Mouse (Mus musculus): ENCODE data around the gene Rexo1. TPM values are rescaled to one million over a fixed set of nuclear protein-coding genes. Genes with fewer than 3 reads are reported as not detected.

Rexo1 gene
- polyA plus RNA-seq, 1 experiment from 2014 or later = 33.9 TPM

DNA sequence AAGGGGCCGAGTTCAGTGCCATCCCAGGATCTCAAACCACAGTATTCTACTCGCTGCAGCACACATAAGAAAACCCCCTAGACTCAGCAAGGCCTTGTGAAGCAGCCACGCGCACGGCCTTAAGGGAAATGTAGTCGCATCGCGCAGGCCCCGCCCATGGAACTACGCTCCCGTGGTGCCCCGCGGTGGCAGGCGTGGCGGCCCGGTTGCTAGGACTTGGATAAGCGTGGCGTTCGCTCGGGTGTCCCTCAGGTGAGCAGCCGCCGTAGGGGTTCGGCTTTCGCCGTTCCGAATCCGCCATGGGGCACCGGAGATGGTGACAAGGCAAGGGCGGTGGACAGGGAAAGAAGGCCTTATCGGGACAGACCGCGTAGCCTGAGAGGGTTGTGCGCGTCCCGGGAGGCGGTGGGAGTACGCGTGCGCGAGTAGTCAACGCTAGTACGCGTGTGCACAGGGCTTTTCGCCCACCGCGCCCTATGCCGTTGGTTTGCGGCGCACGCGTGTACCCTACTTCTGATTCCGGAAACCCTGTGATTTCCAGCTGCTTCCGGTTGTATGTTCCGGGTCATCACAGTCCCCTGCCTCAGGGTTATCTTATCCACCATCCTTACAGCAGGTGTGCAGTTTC, 41.5 kb upstream of the Rexo1 start, which contains the start of the genes Scamp4 and Adat3:
Gene Scamp4, plus strand, starts transcription at position 175 of the 628 bp plus-strand sequence.
Gene Adat3, plus strand, starts transcription at position 183 of the 628 bp plus-strand sequence.
- Histone ChIP-seq H3K27ac (peak within 1 kb of the TSS; percentile 90), H3K9ac (peak within 1 kb of the TSS; percentile 50), H3K4me3 (peak within 1 kb of the TSS; percentile 70), H3K4me1 (peaks cover 19% of the 10 kb centered on the region), H3K9me3 (no peaks in the 10 kb centered on the region), H3K4me2 (peak within 1 kb of the TSS; percentile 69), H3K36me3 (replicated peaks) (peaks cover 13% of the 10 kb centered on the region; the same call in 1 of the 2 replicates), H3K27me3 (replicated peaks) (no peaks in the 10 kb centered on the region)
- ATAC-seq (replicated peaks) = peak; percentile 95
- WGBS = under 1% methylated on average over 54 of the region's 54 CpGs

DNA sequence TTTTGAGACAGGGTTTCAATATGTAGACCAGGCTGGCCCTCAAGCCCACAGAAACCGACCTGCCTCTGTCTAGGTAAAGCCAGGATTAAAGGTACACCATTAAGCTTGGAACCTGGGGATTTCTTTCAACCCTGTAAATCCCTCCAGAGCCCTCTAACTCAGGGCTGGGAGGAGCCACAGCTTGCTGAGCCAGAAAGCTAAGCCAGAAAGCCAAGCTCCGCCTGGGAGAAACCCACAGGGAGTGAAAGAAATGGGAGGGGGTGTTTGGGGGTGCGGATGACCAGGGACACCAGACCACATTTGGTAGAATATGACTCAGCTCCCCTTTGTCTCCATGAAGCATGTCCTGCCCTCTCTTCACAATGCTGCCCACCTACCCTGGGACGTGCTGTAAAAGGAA, 35.0 kb upstream of the Rexo1 start:
- no peak overlapping the region for H3K4me2 ChIP-seq
- no peaks in the 10 kb centered on the region for H3K4me1 ChIP-seq
- H3K27ac ChIP-seq = no peak overlapping the region
- no peaks in the 10 kb centered on the region for H3K9me3 ChIP-seq
- H3K36me3 ChIP-seq (replicated peaks) = no peaks in the 10 kb centered on the region
- 42% methylated on average over 4 of the region's 4 CpGs for WGBS
- ATAC-seq (replicated peaks) = no peak
- no peak overlapping the region for H3K4me3 ChIP-seq
- no peaks in the 10 kb centered on the region for H3K27me3 ChIP-seq (replicated peaks)
- no peak overlapping the region for H3K9ac ChIP-seq

DNA sequence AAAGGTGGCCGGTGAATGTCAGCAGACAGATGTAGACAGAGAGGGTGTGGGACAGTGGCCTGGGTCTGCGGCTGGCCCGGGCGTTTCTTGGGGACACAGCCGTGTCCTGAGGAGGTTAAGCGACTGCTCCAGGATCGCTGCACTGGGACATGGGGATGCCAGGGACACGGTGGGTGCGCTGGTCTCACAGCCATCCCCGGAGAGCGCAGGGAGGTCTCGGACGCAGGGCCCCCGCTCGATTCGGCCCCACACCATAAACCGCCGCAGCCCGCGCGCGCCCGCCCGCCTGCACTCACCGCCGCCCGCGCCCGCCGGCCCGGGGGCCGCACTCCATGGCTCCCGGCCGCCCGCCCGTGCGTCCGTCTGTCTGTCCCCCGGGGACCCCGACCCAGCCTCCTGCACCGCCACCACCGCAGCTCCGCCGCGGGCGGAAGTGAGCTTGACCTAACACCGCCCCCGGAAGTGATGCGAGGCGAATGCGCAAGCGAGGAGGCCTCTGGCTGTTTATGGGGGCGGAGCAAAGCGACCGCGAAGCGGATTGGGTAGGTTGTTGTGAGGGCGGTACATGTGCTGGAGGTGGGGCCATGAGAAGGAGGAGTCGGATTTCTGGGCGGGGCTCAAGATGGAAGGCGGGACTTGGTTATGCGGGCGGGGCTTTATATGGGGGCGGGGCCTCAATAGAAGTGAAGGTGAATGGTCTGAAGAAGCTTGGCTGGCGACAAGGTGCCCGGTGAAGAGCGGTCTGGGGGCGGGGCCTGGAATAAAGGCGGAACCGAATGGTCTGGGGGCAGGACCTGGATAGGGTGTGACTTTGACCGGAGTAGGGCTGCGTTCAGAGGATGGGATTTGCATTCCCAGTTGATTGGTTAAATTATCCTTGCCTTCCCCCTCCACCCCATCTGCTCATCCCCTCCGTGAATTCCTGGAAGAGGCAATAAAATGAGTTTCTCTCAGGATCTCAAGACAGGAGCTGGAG, 28.8 kb upstream of the Rexo1 start, which contains the start of gene Abhd17a:
Gene Abhd17a, minus strand, starts transcription at position 463 of the 976 bp plus-strand sequence.
- under 1% methylated on average over 71 of the region's 73 CpGs for WGBS
- Histone ChIP-seq H3K36me3 (replicated peaks) (no peaks in the 10 kb centered on the region), H3K27ac (peak within 1 kb of the TSS; percentile 75), H3K9ac (peak within 1 kb of the TSS; percentile 89), H3K4me3 (peak within 1 kb of the TSS; percentile 89), H3K4me2 (peak within 1 kb of the TSS; percentile 98), H3K9me3 (no peaks in the 10 kb centered on the region), H3K27me3 (replicated peaks) (no peaks in the 10 kb centered on the region), H3K4me1 (peaks cover 26% of the 10 kb centered on the region)
- ATAC-seq (replicated peaks) = peak; percentile 97

GRCm38 (mm10) chr10:80589127-80589878, 27.9 kb upstream of the Rexo1 start:
- H3K27ac ChIP-seq = peak overlapping the region; percentile 75
- 21% methylated on average over 12 of the region's 12 CpGs for WGBS
- no peaks in the 10 kb centered on the region for H3K36me3 ChIP-seq (replicated peaks)
- H3K4me1 ChIP-seq = peaks cover 26% of the 10 kb centered on the region
- ATAC-seq (replicated peaks) = peak; percentile 7
- H3K4me2 ChIP-seq = peak overlapping the region; percentile 98
- H3K9ac ChIP-seq = peak overlapping the region; percentile 89
- H3K9me3 ChIP-seq = no peaks in the 10 kb centered on the region
- H3K4me3 ChIP-seq = peak overlapping the region; percentile 89
- H3K27me3 ChIP-seq (replicated peaks) = no peaks in the 10 kb centered on the region

GRCm38 (mm10) chr10:80587305-80587657, 25.9 kb upstream of the Rexo1 start:
- WGBS = 33% methylated on average over 4 of the region's 4 CpGs
- H3K4me2 ChIP-seq = no peak overlapping the region
- H3K9ac ChIP-seq = no peak overlapping the region
- H3K27me3 ChIP-seq (replicated peaks) = no peaks in the 10 kb centered on the region
- no peaks in the 10 kb centered on the region for H3K9me3 ChIP-seq
- no peak for ATAC-seq (replicated peaks)
- H3K27ac ChIP-seq = no peak overlapping the region
- no peak overlapping the region for H3K4me3 ChIP-seq
- peaks cover 26% of the 10 kb centered on the region for H3K4me1 ChIP-seq
- H3K36me3 ChIP-seq (replicated peaks) = no peaks in the 10 kb centered on the region

DNA sequence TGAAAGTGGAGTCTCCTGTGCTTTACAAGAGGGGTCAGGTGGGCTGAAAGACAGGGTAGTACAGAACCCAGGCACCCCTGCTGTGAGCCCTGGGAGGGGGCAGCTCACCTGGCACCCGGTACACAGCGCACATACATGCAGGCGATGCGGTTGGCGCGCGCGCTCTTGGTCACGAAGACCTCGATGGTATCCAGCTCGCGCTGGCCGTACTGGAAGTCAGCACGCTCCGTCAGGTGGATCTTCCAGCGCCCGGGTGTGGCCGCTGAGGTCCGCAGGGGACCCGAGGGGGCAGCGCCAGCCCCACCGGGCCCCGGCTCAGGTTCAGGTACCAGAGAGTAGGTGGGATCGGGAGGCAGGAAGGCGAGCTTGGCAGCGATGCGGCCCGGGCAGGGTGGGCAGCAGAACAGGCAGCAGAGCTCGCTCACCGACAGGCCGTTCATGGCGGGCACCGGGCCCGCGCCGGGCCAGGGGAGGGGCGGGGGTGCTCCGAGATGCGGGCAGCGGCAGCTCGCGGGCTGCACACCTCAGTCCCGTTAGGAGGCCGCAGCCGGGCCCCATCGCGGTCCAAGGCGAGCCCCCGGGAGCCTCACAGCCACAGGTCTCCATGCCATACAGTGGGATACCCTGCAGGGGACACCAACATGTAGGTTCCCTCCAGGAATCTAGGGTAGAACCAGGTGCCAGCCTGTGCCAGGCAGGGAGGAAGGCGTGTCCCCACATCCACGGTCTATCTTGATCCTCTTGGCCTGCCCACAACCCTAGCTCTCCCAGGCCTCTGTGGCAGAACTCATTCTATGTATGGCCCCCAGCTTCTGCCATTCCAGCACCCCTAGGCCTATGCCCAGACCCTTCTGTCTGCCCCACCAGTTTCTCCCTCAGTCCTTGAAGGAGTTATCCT, 25.3 kb upstream of the Rexo1 start:
- H3K27ac ChIP-seq = no peak overlapping the region
- H3K36me3 ChIP-seq (replicated peaks) = no peaks in the 10 kb centered on the region
- H3K4me1 ChIP-seq = peaks cover 26% of the 10 kb centered on the region
- no peak for ATAC-seq (replicated peaks)
- no peak overlapping the region for H3K4me2 ChIP-seq
- no peak overlapping the region for H3K4me3 ChIP-seq
- no peak overlapping the region for H3K9ac ChIP-seq
- H3K27me3 ChIP-seq (replicated peaks) = no peaks in the 10 kb centered on the region
- no peaks in the 10 kb centered on the region for H3K9me3 ChIP-seq
- 95% methylated on average over 50 of the region's 51 CpGs for WGBS

DNA sequence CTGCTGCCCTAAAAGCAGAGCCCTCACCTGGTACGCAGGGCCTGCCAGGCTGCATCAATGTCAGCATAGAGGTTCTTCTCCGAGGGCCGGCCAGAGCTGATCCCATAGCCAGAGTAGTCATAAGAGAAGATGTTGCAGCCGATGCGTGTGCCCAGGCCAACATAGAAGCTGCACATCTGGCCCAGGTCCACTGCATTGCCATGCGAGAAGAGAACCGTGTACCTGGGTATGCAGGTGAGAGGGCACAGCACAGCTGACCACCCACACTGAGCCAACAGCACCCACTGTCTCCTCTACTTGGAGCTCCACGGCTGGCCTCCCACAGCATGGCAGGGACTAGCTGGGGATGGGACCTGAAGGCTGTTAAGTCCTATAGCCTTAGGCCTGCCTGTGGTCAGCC, 24.2 kb upstream of the Rexo1 start:
- Histone ChIP-seq H3K9me3 (no peaks in the 10 kb centered on the region), H3K4me1 (peaks cover 26% of the 10 kb centered on the region), H3K9ac (no peak overlapping the region), H3K4me2 (no peak overlapping the region), H3K36me3 (replicated peaks) (no peaks in the 10 kb centered on the region), H3K27me3 (replicated peaks) (no peaks in the 10 kb centered on the region), H3K27ac (no peak overlapping the region), H3K4me3 (no peak overlapping the region)
- WGBS = 94% methylated on average over 8 of the region's 8 CpGs
- no peak for ATAC-seq (replicated peaks)

DNA sequence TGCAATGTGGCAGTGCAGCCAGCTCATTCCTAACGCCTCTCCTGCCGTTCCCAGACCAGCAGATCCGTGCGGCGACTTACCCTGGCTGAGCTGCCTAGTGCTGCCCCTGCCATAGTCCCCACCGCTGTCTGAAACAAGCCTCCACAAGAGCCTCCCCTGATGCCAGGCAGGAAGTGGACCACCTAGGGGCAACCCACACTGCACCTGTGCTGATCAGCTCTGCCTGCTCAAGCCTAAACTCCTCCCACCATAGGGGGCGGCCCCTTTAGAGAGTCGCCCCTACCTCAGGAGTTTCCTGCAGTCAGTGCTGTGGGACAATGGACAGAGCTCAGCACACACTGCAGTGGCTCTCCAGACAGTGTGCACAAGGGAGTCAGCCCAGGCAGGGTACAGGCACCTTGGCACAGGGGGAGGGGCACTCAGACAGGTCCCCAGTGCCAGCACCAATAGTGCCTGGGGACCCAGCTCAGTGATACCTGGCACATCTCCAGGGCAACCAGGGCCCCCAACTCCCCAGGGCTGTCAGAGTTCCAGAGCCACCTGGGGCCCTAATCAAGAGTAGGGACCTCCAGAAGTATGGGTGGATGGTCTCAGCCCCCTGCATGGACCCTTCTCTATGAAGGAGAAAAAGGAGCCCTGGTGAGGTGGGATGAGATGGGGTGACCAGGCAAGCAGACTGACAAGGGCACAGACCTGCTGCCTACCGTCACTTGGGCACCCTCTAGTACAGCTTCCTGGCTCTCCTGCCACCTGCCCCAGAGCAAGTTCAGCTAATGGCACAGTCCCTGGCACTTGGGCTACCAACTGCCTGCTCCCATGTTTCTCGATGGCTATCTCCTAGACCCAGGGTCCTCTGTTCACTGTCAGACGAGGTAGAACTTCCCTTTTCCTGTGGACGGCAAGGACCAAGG, 23.5 kb upstream of the Rexo1 start:
- 71% methylated on average over 12 of the region's 12 CpGs for WGBS
- H3K27ac ChIP-seq = no peak overlapping the region
- H3K9ac ChIP-seq = no peak overlapping the region
- H3K9me3 ChIP-seq = no peaks in the 10 kb centered on the region
- H3K27me3 ChIP-seq (replicated peaks) = no peaks in the 10 kb centered on the region
- H3K36me3 ChIP-seq (replicated peaks) = no peaks in the 10 kb centered on the region
- ATAC-seq (replicated peaks) = no peak
- no peak overlapping the region for H3K4me2 ChIP-seq
- no peak overlapping the region for H3K4me3 ChIP-seq
- H3K4me1 ChIP-seq = peaks cover 26% of the 10 kb centered on the region

DNA sequence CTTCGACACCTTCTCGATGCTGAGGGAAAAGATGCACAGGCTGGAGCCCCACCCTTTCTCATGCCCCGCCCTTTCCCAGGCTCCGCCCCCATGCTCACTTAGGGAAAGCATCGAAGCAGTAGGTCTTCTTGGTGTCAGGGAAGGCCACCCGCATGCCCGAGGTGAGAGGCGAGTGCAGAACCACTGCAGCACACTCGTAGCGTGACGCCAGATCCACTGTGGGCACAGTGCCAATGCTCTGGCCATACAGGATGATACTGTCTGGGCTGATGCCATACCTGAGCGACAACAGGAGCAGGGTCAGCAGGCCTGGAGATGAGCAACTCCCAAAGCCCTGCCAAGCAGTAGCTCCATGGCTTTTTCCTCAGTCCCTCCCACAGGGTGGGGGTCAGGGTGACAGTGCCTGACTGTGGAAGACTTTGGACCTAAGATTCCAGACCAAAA, 22.7 kb upstream of the Rexo1 start:
- Histone ChIP-seq H3K27ac (no peak overlapping the region), H3K4me2 (no peak overlapping the region), H3K36me3 (replicated peaks) (no peaks in the 10 kb centered on the region), H3K9me3 (no peaks in the 10 kb centered on the region), H3K27me3 (replicated peaks) (no peaks in the 10 kb centered on the region), H3K4me3 (no peak overlapping the region), H3K9ac (no peak overlapping the region), H3K4me1 (peaks cover 22% of the 10 kb centered on the region)
- no peak; the same call in 1 of the 2 replicates for ATAC-seq (replicated peaks)
- WGBS = 64% methylated on average over 12 of the region's 12 CpGs

GRCm38 (mm10) chr10:80583047-80583446, 21.7 kb upstream of the Rexo1 start:
- H3K4me2 ChIP-seq = no peak overlapping the region
- H3K36me3 ChIP-seq (replicated peaks) = no peaks in the 10 kb centered on the region
- no peaks in the 10 kb centered on the region for H3K9me3 ChIP-seq
- H3K9ac ChIP-seq = no peak overlapping the region
- ATAC-seq (replicated peaks) = no peak
- 88% methylated on average over 5 of the region's 5 CpGs for WGBS
- H3K4me3 ChIP-seq = no peak overlapping the region
- no peaks in the 10 kb centered on the region for H3K27me3 ChIP-seq (replicated peaks)
- H3K27ac ChIP-seq = no peak overlapping the region
- H3K4me1 ChIP-seq = peaks cover 20% of the 10 kb centered on the region

Measured in midbrain, embryonic 15.5 days (tissue).